Mouse (Mus musculus) adrenal gland, adult 2 months (tissue): ENCODE data around the gene Edem3. TPM values are rescaled to one million over a fixed set of nuclear protein-coding genes. Genes with fewer than 3 reads are reported as not detected.
"Not testable (repeated sequence)": the region's sequence is repeated elsewhere in the genome, so short reads cannot be mapped to it uniquely, and the experiment has no call there.

Source experiments
- DNase-seq: peaks from one replicate; pipeline ENCODE4 v3.0.0; 2021
- polyA plus RNA-seq: library from polyadenylated mRNA; depleted of rRNA; stranded (reverse); fragments of >200 nt; gene quantifications from 2 replicates; pipeline ENCODE4 v1.2.3, GENCODE M21; 2012
- total RNA-seq, 2 experiments: library from RNA; stranded (reverse); gene quantifications; 2 replicates each; pipeline ENCODE4 v1.2.3; 2021

Edem3 gene
- total and polyA plus RNA-seq, 3 experiments, result 17.0 to 112 (median 77.7) TPM

DNA sequence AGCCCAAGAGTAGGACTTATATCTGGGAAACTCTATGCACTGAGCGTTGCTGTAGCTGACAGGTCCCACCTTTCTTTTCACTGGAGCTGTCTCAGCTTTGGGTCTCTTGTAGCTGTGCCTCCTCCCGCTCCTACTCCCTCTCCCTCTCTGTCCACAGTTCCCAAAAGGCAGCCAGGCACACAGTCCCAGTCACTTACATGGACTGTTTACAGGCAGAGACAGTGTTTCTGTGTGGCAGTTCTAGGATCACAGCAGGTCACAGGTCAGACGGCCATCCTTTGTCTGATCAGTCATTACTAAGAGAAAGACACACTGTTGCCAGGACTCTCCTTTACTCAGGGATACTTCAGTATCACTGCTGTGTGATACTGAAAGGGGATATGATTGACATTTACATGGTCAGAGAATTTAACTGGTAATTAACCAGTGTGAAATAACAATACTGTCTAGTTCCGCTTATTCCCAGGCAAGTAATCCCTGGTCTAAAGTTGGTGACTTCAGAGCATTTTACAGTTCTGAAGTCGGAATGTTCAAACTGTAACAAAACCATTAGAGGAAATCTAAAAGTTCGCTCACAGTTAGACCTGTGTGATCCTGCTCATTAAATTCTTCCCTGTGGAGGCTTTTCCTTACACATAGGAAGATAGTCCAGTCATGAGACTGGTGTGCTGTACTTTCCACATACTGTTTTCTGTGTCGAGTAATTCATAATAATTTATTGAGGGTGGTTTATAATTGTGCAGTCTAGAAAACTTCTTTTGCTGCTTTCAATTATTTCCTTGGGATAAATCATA is 55.7 kb downstream of the Edem3 start:
- DNase-seq, result no peak

DNA sequence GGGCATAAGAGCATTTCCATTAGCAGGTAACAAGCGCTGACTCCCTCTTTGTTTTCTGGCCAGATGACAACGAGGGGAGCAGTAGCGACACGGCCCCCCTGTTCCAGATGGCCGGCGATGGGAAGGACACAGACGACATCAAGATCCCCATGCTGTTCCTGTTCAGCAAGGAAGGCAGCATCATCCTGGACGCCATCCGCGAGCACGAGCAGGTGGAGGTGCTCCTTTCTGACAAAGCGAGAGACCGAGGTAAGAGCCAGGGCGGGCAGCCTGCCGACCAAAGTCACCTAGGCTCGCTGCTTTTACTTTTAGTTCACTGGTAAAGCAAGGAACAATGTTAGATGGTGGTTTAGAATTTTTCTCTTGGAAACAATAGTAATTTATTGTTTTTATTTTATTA is 56.3 kb downstream of the Edem3 start:
- DNase-seq, result no peak

DNA sequence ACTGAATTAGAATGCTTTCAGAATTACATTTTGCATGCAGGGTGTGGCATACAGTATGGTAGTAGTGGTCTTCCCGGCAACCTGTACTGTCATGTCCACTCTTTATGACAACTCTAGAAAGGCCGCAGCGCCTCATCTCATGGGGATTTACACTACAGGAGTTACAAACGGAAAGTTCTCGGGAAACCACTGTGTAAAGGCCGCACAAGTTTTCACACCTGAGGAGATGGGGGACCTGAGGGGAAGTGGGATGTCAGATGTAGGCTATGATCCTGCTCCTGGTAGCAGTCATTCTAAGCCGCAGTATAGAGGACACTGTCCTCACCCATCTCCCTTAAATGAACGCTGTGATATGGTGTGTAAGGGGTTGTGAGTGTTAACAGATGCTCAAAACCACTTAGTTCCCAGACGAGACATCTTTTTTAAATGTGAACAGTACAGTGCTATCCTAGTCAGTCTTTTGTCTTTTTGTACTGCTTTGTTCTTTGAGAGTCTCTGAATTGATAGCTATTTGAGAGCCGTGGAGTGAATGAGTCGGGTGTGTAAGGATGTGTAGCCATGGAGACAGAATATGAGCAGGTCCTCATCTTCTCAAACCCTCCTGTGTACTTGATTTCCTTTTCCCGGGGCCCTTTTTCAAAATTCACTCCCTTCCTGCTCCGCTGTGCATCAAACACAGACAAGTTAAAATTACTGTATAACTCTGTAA is 57.0 kb downstream of the Edem3 start:
- no peak for DNase-seq

DNA sequence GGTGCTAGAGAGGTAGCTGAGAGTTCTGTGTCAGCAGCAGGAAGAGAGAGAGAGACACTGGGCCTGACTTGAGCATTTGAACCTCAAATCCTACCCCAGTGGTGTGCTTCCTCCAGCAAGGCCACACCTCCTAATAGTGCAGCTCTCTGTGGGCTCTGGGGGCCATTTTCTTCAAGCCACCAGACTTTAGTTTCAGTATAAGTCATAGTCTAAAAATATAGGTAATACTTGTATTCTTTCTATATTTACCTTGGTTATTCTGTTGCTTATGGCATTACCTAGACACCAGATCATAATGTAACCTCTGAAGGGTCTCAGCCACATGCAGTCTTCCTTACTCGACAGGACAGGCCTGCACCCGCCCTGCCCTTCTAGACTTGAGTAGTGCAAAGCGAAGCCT is 60.9 kb downstream of the Edem3 start:
- no peak for DNase-seq

DNA sequence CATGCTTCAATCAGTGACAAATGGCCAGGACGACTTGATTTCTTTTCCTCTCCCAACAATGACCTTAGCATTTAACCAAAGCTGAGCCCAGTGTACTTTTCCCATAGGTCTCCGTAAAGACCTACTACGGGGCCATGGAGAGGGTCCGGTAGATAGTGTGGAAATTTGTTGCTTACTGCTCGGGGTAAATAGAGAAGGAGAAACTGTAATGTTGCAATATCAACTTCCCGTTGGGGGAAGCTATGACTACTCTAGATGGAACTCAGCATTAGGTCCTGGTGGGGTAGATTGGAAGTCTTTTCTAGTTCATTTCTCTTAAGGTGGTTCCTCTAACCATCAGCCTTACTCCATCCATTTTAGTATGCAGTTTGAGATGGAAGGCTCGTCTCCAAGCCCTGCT is 64.0 kb downstream of the Edem3 start:
- no peak for DNase-seq

DNA sequence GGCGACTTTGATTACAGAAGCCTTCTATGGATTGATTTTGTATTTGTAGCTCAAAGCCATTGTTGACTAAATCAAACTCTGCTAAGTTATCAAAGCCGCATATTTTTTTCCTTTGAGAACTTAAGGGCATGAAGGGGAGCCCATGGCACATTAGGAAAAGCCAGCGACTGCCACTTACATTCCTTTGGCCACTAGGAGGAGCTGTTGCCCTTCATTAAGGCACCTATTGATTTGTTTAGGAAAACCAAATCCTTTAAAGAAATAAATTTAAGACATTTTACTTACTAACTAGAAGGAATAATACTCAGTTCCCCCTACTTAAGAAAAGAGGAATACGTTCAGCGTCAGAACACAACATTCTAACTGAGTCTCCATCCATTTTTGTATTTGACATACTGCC is 65.3 kb downstream of the Edem3 start:
- DNase-seq, result peak; percentile 63

DNA sequence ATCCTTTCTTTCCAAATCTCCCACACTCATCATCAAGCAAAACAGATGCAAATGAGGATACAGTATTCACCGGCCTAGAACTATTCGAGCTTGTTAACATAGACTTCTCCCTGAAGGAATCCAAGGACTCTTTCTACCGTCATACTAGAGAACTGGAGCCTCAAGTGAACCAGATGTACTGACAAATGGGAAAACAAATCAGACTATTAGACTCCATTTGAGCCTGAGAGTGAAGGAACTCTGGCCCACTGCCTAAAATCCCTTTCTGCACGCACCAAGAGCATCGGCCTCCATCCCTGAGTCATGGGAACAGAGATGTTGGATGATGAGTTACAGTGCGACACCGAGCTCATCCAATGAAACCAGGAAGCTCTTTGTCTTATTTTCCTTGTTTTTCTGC is 69.9 kb downstream of the Edem3 start:
- DNase-seq, result no peak

DNA sequence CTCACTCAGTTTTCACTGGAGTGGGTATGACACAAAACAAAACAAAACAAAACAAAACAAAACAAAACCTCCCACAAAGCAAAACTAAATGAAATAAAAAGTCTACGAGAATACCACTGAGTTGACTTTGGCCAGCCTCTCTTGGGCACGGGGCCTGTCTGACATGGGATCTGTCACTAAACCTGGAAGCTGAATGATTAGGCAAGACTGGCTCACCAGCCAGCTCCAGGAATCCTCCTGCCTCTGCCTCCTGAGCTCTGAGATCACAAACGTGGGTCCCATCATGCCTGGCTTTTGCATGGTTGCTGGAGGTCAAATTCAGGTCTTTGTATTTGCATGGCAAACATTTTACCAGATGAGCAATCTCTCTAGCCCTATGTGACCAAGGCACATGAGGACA is 76.6 kb downstream of the Edem3 start:
- no peak for DNase-seq

DNA sequence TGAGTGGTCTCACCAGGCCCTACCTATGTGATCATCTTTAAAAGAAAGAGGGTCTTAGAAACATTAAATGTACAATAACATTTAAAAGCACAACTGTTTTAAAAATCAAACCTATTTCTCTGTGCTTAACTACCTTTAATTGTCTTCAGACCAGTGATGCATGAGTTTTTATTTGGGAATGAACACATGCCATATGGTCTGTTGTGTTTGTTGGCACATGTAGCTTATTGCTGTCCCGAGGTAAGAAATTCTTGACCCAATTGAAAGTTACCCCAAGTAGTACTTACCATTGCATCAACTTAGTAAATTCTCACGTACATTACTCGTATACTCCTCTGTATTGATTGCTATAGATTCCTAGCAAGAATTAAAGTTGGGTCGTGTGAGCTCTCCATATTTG is 80.1 kb downstream of the Edem3 start:
- DNase-seq, result no peak

DNA sequence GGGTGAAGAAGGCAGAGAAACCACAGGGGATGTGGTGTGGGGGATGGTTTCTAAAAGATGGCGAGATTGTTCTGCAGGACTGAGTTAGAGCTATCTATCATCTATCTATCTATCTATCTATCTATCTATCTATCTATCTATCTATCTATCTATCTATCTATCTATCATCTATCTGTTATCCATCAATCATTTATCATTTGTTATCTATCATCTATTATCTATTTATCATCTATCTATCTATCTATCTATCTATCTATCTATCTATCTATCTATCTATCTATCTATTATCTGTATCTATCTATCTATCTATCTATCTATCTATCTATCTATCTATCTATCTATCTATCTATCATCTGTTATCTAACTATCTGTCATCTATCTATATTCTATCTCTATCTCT is 85.2 kb downstream of the Edem3 start:
- DNase-seq, result not testable (repeated sequence)

DNA sequence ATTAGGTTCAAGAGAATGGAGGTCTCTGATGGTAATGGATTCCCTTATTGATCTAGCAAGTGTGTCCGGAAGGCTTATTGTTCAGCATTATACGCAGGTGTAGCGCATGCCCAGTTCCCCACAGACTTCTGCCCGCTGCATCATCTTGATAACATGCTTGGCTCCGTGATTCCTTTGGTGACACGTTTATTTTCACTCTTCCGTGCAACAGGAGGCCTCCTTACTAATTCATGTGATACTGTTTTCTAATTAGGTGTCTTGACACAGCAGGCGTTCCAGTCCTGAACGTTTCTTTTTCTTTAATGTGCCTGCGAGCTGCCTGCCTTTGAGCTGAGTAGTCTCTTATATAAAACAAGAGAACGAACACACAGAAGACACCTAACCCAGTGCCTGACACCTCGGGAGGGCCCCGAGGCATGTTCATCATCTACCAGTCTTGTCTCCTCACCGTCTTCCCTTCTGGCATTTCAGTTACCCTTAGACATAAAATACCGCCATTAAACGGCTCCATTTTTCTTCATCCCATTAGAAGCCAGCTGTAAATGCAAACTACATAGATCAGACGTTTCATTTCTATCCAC is 90.2 kb downstream of the Edem3 start:
- no peak for DNase-seq

DNA sequence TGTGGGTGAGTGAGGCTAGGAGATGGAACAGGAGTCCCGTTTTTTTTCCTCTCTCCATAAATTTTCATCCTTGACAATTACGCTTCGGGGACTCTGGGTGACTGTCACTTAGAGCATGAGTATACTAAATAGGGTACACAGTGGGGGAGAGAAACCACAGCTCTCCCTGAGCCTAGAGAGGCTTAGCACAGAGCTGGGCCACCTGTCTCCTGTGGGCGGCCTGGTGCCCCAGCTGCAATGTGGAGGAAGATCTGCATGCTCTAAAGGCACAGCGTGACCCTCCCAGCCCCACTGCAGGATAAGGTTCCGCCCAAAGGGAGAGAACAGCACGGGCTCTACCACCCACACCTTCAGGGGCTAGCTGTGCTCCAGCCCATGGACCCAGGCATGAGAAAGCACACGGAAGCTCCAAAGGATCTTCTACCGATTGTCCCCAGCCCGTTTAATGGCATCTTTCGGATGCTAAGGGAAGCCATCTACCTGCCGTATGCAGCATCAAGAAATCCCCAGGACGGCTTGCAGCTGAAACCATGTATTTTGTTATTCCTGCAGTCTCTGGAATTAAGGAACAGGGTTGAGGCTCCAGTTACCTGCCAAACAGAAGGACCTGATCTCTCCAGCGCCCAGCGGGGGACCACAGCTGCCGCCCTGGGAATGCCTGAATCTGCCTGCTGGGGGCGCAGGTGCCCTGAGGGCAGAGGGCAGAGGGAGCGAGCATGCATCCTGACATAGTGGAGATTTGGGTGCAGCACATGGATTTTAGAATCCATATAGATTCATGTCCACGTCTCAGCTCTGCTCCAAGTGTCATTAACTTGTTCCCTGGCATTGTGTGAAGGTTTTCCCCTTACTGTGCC is 91.0 kb downstream of the Edem3 start:
- no peak for DNase-seq

DNA sequence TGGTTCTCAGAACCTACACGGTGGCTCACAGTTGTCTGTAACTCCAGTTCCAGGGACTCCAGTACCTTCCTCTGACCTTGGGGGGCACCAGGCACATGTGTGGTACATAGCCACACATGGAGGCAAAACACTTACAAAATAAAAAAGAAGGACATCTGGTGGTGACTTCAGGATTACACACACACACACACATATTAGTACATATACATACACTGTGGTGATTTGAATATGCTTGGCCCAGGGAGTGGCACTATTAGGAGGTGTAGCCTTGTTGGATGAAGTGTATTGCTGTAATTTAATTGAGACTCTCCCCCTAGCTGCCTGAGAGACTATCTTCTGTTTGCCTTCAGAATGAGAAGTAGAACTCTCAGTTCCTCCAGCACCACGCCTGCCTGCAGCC is 93.1 kb downstream of the Edem3 start:
- no peak for DNase-seq

DNA sequence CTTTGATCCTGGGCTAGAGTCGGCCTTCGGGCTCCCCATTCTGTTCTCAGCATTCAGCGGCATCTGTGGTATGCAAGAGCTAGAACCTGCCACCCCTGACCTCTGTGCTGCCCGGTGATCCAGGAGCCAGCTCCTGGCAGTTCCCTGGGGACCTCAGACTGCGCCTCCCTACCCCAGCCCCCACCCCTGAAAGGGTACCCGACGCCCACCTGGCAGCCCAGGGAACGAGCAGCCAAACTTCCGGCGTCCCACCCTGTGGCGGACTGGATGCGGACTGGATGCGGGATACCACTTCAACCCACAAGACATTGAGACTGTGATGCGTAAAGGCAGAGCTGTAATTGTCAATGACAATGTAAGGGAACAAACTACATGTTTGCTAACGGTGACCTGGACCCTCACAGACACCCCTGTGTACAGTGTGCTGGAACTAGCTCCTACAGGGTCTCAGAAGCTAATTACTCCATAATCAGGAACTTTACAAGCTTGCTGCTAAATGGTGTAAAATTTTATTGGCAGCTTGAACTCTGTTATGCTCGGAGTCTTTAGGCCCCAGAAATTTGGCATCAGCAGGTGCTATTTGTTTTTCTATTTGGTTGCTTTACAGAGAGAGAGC is 94.9 kb downstream of the Edem3 start:
- DNase-seq, result no peak

DNA sequence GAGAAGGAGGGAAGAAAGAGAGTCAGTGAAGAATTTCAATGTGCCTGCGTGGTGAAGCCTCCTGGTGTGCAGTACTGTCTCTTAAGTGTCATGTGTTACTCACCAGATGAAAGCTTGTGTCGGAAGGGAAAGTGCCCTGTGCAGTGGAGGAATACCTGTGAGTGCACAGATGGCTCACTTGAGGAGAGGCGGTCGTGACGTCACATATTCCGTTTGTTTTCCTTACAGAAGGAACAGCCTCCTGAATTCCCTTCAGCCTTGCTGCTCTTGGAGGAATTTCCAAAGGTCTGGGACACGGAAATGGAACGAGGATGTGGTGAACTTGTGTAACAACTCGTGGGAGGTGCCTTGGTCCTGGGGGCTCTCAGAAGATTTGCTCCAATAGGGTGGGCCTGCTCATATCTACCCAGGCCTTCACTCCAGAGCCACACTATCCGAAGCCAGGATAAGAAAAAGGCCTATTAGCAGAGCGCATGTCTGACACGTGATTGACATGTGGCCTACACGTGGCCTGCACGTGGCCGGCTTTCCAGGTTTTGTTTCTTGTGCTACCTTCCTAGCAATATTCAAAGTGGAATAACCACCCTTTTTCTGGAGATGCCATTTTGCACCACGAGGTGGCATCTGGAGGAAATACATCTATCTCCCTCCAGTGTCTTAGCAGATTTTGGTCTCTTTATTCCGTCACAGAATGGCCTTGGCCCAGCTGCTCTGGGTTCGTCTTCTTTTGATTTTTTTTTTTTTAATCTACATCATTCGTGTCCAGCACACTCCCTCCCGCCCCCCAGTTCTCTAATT is 96.1 kb downstream of the Edem3 start:
- DNase-seq, result peak; percentile 19

DNA sequence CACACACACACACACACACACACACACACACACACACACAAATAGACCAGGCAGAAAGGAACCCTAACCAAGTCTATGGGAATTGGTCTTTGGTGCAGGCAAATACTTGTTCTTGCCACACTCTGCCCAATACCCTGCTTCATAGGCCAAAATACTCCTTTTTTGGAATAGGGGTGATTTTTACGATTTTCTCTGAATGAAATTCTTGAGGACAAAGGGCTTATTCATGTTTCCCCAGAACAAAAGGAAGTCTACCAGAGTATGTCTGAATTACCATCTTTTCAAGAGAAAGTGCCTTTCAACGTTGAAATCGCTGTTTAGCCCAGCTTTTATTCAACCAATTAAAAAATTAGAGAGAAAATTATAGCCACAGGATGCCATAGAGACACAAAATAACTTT is 96.8 kb downstream of the Edem3 start:
- DNase-seq, result no peak

DNA sequence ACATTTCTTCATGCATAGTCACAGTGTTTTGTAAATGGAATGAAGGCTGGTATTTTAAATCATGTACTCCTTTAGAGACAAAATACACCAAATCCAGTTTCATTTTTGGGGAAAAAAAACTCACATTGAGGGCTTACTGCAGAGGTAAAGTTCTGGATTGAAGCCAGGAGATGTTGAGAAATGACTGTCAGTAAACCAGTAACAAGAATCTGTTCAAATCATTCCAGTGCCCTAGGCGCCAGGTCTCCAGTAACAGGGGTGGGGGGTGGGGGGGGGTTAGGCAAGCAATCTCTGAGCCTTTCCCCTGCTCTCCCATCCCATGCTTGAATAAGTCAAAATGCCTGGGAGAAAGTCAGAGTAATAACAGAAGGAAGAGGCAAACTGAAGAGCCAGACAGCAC is 100.4 kb downstream of the Edem3 start:
- no peak for DNase-seq

DNA sequence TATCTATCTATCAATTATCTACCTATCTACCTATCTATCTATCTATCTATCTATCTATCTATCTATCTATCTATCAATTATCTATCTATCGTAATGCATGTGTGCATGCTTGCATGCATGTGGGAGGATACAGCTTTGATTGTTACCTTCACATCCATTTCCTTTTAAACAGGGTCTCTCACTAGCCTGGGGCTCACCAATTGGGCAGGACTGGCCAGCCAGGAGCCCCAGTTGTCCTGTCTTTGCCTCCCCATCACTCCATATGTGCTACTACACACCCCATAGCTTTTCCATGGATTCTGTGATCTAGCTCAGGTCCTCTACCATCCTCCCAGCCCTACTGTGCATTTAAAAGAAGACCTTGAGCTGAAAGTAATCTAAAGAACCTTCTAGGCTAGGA is 103.3 kb downstream of the Edem3 start:
- DNase-seq, result no peak

DNA sequence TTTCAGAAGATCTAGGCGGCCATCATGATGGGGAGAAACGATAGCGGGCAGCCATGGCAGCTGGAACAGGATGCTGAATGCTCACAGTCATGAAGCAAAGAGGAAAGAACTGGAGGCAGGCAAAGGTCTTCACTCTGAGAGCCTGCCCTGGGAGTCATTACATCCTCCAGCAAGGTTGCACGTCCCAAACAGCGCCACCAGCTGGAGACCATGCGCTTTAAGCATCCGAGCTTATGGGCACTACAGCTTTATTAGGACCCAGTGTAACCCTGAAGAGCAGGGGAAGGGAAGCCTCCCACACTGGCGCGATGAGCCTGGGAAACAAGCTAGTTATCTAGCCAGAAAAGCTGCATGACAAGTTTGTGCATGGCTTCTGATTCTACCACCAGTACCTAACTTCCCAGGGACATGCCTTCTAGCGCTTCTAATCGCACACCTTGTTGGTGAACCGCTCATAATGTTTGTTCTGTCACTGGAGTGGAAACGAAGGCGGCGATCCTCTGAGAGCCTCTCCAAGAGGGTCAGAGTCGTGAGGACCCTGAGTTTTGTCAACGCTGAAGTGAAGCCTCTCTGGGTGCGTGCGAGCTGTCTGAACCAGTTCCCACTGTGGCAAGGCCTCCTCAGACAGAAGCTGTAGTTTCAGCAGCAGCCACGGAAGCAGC is 106.3 kb downstream of the Edem3 start:
- no peak for DNase-seq

DNA sequence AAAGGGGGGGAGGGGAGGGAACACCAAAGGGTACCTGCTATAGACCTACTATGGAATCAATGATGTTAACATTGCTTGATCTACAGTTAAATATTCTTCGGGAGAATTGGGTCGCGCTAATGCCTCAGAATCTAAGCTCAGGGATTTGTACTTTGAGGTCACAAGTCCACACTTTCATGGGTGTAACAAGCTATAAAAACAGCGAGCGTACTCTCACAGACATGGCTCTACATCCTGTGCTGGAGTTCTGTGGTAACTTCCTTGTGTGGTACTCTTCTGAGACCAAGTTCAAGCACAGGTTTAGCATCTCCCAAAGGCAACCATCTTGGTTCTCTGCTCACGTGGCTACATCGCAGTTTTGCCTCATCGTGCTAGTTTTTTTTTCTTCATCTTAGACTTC is 106.9 kb downstream of the Edem3 start:
- DNase-seq, result no peak
